Mouse (Mus musculus) lung, adult 2 months (tissue): ENCODE data around the gene 4931428L18Rik.

Experiments used
- CTCF ChIP-seq: fragments of 200-500 bp; IDR thresholded peaks from 2 replicates; pipeline ENCODE4 v1.5.1; 2011; ENCODE audit warnings: mild to moderate bottlenecking, low read length, control low read depth; ENCODE audit not compliant: insufficient read depth
- POLR2A ChIP-seq: fragments of 200-500 bp; IDR thresholded peaks from 2 replicates; pipeline ENCODE4 v1.6.1; 2011; ENCODE audit warnings: low read depth, mild to moderate bottlenecking, control low read depth, low read length, borderline replicate concordance; ENCODE audit errors: extremely low read depth

DNA sequence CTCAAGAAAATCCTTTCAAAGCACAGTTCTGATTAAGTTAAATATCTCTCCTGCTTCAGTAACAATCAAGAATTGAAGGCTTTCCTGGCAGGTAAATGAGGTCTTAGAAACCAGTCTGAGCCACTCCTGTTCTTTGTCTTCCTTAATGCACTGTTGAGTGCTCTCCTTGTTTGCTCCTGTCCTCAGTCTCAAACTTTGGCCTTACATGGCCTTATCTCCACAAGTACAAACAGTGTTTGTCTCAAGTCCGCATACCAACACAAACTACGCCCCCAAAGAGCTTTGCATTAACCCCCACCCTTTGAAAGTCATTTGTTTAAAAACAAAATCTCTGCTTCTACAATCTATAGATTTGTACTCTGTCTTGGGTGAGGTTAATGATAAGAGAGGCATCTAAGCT is 66.3 kb downstream of the 4931428L18Rik start:
- no peak for TF ChIP-seq POLR2A
- no peak for TF ChIP-seq CTCF
